Mouse (Mus musculus) intestine, embryonic 16.5 days (tissue): Measurements from ENCODE around the gene Dusp15. TPM values are rescaled to one million over a fixed set of nuclear protein-coding genes. Genes with fewer than 3 reads are reported as not detected.

ENCODE experiments used
- ATAC-seq: fragments of 200-750 bp; cut with Nextera tagmentation; 2 replicates; pipeline ENCODE4 v1.8.0; 2017; ENCODE audit warnings: moderate TSS enrichment, moderate library complexity
- H3K27ac ChIP-seq: fragments of 300-500 bp; sonication (generic); 2 replicates; pipeline ENCODE4 v1.5.1; 2014; ENCODE audit warnings: mild to moderate bottlenecking, low read length
- H3K27me3 ChIP-seq: fragments of 300-500 bp; sonication (generic); replicated peaks from 2 replicates; pipeline ENCODE4 v1.6.1; 2014; ENCODE audit warnings: low read length, control low read depth, mixed read lengths; ENCODE audit not compliant: control insufficient read depth, insufficient read depth
- H3K36me3 ChIP-seq: fragments of 300-500 bp; sonication (generic); 2 replicates; pipeline ENCODE4 v1.6.1; 2014; ENCODE audit warnings: low read length, control low read depth; ENCODE audit not compliant: control insufficient read depth, insufficient read depth
- H3K4me1 ChIP-seq: fragments of 300-500 bp; sonication (generic); 2 replicates; pipeline ENCODE4 v1.6.1; 2014; ENCODE audit warnings: low read length, control low read depth, mixed read lengths; ENCODE audit not compliant: control insufficient read depth, insufficient read depth
- H3K4me2 ChIP-seq: fragments of 300-500 bp; sonication (generic); 2 replicates; pipeline ENCODE4 v1.6.1; 2014; ENCODE audit warnings: low read depth, low read length, control low read depth
- H3K4me3 ChIP-seq: fragments of 300-500 bp; sonication (generic); 2 replicates; pipeline ENCODE4 v1.5.1; 2014; ENCODE audit warnings: mild to moderate bottlenecking, low read length
- H3K9ac ChIP-seq: fragments of 300-500 bp; sonication (generic); 2 replicates; pipeline ENCODE4 v1.6.1; 2014; ENCODE audit warnings: low read depth, low read length
- H3K9me3 ChIP-seq: fragments of 300-500 bp; sonication (generic); 2 replicates; pipeline ENCODE4 v1.6.1; 2016; ENCODE audit warnings: low read length, control low read depth; ENCODE audit not compliant: control insufficient read depth
- WGBS: fragments of 180-500 bp; shearing (Covaris S2); extraction: QIAGEN DNeasy Blood & Tissue Kit; methylation state at CpG from one replicate; pipeline ENCODE4 v1.1.7; 2014; 5-methylcytosine and 5-hydroxymethylcytosine counted together
- polyA plus RNA-seq: library from polyadenylated mRNA; unstranded; fragments of >200 nt; fragmentation: Nextera tagmentation; extraction: Ambion mirVana; gene quantifications from 2 replicates; pipeline ENCODE4 v1.2.1, GENCODE M21; 2015

The Dusp15 gene
- polyA plus RNA-seq, 1 experiment from 2014 or later = 0.13 TPM

DNA sequence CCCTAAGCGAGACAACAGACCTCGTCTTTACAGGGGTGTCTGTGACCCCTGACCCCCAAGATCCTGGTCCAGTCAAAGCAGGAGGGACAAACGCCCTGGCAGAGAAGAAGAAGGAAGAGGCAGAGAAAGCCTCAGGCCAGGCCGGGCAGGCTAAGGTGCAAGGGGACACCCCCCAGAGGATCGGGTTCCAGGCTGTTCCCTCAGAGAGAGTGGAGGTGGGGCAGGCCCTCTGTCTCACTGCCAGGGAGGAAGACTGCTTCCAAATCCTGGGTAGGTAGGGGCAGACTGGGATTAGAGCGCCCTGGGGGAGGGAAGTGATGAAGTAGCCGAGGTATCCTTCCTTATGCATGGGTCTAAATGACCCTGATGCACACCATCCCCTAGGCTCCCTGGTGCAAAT lies 38.0 kb downstream of the Dusp15 start:
- H3K36me3 ChIP-seq = no peaks in the 10 kb centered on the region
- no peak overlapping the region for H3K27ac ChIP-seq
- no peak overlapping the region for H3K4me3 ChIP-seq
- H3K9ac ChIP-seq = no peak overlapping the region
- ATAC-seq = no peak
- H3K4me2 ChIP-seq = no peak overlapping the region
- H3K4me1 ChIP-seq = peaks cover 2% of the 10 kb centered on the region; the same call in 1 of the 2 replicates
- WGBS = 27% methylated on average over 7 of the region's 7 CpGs
- peaks cover 30% of the 10 kb centered on the region for H3K27me3 ChIP-seq
- no peaks in the 10 kb centered on the region for H3K9me3 ChIP-seq

DNA sequence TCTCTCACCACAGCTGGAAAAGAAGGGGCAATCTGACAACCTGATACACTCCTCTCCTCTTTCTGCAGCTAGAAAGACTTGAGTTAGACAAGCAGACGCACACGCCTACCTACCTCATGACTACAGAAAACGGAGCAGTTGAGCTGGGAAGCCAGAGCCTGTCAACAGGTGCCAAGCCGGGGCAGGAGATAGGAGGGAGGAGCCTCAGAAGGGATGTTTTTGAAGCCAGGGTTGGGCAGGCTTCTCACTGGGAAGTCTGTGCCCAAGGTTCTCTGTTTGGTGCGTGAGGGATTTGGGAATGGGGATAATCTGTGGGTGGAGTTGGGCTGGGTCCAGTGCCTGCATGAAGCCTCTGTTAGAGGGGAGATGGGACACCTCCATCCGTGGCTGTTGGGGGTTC lies 40.1 kb downstream of the Dusp15 start:
- Histone ChIP-seq H3K36me3 (no peaks in the 10 kb centered on the region), H3K9ac (no peak overlapping the region), H3K27ac (no peak overlapping the region), H3K4me2 (no peak overlapping the region), H3K4me1 (peaks cover 4% of the 10 kb centered on the region; the same call in 1 of the 2 replicates), H3K9me3 (no peaks in the 10 kb centered on the region), H3K27me3 (peaks cover 30% of the 10 kb centered on the region), H3K4me3 (no peak overlapping the region)
- 29% methylated on average over 6 of the region's 6 CpGs for WGBS
- no peak for ATAC-seq

DNA sequence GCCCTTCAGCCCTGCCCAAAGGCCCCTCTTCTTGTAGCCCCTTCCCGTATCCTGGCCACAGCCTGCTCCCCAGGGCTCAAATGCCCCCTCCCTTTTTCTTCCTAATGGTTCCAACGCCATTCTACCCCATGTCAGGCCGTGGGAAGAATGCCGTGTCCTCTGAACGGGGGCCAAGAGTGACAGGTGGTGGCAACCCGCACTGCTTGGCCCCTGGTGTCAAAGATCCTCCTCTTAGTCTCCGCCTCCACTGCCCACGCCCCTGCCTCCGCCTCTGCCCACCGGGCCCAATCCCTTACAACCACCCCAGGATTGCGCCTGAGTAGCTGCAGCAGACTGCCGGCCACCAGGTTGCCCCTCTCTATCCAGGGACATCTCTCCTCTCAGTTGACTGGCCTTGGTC lies 40.5 kb downstream of the Dusp15 start, which contains the start of gene Mylk2:
Mylk2 (plus strand) TSS at position 322 of the 400 bp plus-strand sequence.
- Histone ChIP-seq H3K9me3 (no peaks in the 10 kb centered on the region), H3K4me2 (no peak within 1 kb of the TSS), H3K4me3 (no peak within 1 kb of the TSS), H3K9ac (no peak within 1 kb of the TSS), H3K36me3 (no peaks in the 10 kb centered on the region), H3K4me1 (peaks cover 5% of the 10 kb centered on the region; the same call in 1 of the 2 replicates), H3K27me3 (peaks cover 30% of the 10 kb centered on the region), H3K27ac (no peak within 1 kb of the TSS)
- WGBS = 20% methylated on average over 12 of the region's 12 CpGs
- no peak for ATAC-seq

DNA sequence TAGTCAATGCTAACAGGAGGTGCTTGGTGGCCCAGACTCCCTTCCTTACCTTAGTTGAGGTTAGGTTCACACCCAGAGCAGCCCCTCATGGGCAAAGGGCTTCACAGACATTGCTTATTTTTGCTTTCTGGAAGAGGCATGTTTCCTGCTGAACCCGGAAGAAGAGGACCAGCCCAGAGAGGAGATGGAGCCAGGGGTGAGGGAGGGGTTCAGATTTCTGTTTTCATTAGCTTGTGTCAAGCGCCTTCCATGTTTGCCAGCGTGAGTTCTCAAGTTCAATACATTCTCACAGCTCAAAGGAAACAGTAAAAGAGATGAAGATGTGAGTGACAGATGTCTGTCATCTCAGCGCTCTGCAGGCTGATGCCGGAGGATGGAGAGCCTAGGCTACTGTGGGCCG lies 41.6 kb downstream of the Dusp15 start:
- H3K4me2 ChIP-seq = no peak overlapping the region
- H3K9ac ChIP-seq = no peak overlapping the region
- no peaks in the 10 kb centered on the region for H3K36me3 ChIP-seq
- no peak overlapping the region for H3K27ac ChIP-seq
- peaks cover 30% of the 10 kb centered on the region for H3K27me3 ChIP-seq
- no peaks in the 10 kb centered on the region for H3K9me3 ChIP-seq
- ATAC-seq = no peak
- H3K4me3 ChIP-seq = no peak overlapping the region
- WGBS = 69% methylated on average over 6 of the region's 6 CpGs
- peaks cover 10% of the 10 kb centered on the region for H3K4me1 ChIP-seq

DNA sequence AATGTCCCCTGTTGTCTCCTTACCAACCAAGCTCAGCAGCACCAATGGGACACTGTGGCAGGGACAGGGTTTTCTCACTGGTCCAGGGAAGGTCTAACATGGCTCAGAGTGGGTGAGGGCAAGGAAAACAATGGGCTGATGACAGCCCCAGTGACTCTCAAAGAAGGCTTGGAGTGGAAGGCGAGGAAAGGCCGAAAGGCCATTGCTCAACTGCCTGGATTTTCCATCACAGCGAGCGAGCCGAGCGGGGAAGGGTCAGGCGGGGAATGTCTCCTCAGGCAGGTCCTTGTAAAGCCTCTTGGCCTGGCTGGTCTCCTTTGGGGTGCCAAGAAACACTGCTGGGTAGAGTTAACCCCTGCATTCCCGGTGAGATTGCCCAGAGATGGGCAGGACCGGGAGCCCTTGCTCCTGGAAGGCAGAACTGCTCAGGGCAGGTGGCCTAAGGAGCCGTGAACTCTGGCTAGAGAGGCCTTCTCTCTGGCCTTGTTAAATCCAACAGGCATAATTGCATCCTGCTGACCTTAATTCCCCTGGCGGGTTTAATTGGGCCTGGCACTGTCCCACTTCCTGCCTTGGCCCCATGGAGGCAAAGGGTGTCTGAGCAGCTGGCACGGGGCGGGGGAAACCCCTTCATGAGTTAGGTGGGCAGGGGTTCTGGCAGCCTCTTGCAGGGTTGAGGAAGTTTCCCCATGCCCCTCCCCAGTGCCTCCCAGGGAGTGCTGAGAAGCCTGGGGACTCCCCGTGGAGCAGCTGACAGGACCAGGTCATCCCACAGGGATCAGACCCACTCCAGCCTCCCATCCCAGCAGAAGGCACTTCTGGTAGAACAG lies 44.2 kb downstream of the Dusp15 start:
- H3K27me3 ChIP-seq = peaks cover 16% of the 10 kb centered on the region
- WGBS = 62% methylated on average over 14 of the region's 14 CpGs
- ATAC-seq = no peak

DNA sequence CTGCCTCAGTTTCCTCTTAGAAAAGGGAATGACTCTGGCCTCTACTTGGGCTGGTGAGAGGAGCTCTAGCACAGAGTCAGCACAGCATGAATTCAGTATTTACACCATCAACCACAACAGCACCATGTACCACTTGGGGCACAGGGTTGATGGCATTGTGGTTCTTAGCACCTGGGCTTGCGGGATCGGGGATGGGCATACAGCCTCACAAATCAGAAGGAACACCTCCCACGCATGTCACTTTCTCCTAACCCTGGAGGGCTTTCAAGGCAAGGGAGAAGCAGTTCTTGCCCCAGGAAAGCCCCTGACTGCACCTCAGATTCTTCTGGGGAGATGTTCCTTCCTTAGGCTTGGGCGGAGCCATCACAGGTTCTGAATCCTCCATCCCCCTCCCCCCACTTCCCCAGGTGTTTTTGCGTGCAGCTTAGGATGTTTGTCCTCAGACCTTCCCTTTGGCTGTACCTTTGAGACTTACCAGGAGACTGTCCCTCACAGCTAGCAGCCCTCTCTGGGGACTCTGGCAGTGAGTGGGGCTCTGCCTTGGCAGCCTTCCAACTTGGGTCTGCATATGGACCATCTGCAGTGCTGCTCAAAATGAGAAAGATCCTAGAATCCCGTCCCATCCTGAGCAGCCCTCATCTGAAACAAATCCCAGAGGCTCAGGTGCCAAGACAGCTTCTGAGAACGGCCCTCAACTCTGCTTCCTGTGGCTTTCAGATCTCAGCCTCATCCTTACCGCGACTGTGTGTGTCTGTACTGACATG lies 45.0 kb downstream of the Dusp15 start:
- peaks cover 8% of the 10 kb centered on the region for H3K27me3 ChIP-seq
- no peak overlapping the region for H3K9ac ChIP-seq
- no peak for ATAC-seq
- H3K4me1 ChIP-seq = peaks cover 8% of the 10 kb centered on the region; the same call in 1 of the 2 replicates
- H3K4me3 ChIP-seq = no peak overlapping the region
- no peaks in the 10 kb centered on the region for H3K36me3 ChIP-seq
- no peak overlapping the region for H3K27ac ChIP-seq
- H3K4me2 ChIP-seq = no peak overlapping the region
- no peaks in the 10 kb centered on the region for H3K9me3 ChIP-seq
- WGBS = 55% methylated on average over 9 of the region's 9 CpGs

More for the DNA sequence above, 44.2 kb downstream of the Dusp15 start:
- Histone ChIP-seq H3K36me3 (no peaks in the 10 kb centered on the region), H3K4me3 (no peak overlapping the region), H3K9me3 (no peaks in the 10 kb centered on the region), H3K9ac (no peak overlapping the region), H3K4me1 (peaks cover 8% of the 10 kb centered on the region; the same call in 1 of the 2 replicates), H3K27ac (no peak overlapping the region), H3K4me2 (no peak overlapping the region)

DNA sequence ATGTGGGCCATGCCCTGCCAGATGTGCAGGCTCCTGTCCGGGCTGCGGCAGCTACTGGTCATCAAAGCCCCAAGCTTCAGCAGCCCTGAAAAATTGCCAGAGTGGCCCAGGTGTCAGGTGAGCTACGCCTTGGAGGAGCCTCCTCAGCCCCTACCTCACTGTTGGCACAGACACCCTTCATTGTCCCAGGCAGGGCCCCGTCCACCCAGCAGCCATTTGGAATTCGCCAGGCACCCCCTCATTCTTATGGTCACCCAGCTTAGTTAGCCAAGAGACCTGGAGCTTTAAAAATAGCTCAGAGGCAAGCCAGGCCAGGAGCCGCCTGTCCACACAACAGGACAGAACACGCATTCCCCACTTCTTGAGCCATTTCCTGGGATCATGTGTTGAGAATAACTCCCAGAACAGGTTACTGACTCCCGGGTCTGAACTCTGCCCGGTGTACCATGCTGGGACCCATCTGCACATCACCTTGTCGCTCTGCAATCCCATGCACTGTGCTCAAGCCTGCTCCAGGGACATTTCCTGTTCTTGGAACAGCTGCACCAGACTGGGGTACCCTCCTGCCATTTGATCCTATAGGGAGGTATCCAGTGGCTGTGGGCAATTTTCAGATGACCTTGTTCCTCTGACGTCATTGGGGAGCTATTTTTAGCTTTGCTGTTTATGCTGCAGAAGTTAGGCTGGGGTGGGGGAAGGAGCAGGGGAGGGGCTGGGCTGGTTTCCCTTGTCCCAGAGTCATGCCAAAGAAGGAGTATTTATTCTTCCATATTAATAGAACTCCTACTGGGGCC lies 46.3 kb downstream of the Dusp15 start:
- Histone ChIP-seq H3K27me3 (no peaks in the 10 kb centered on the region), H3K36me3 (no peaks in the 10 kb centered on the region), H3K4me1 (peaks cover 8% of the 10 kb centered on the region; the same call in 1 of the 2 replicates), H3K9me3 (no peaks in the 10 kb centered on the region), H3K27ac (no peak overlapping the region), H3K4me2 (no peak overlapping the region), H3K9ac (no peak overlapping the region), H3K4me3 (no peak overlapping the region)
- ATAC-seq = 0 out of 2 replicates have a peak, but pooled peaks have one; percentile 21
- 48% methylated on average over 11 of the region's 11 CpGs for WGBS

DNA sequence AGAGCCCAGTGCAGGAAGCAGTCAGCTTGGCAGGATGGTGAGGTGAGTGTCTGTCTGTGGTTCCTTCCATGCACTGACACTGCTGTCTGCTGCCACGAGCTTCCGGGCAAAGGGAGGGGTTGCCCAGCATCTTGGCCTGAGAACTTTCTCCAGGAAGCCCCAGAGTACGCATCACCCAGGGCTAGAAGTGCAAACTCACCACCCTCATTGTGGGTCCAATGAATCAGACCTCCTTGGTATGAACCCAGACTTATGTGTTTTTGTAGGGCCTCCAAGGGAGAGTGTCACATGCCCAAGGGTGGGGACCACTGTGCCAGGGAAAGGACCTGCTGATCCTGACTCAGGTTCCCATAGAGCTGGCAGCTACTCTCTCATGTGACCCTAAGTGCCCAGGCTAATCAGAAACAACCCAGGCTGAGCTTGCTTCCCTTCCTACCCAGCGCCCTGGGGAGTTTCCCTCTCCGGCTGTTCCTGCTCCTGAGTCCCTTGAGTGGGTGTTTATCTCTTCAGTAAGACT lies 47.3 kb downstream of the Dusp15 start:
- ATAC-seq = no peak
- Histone ChIP-seq H3K4me3 (no peak overlapping the region), H3K27me3 (no peaks in the 10 kb centered on the region), H3K9ac (no peak overlapping the region), H3K4me1 (peaks cover 8% of the 10 kb centered on the region; the same call in 1 of the 2 replicates), H3K36me3 (no peaks in the 10 kb centered on the region), H3K4me2 (no peak overlapping the region), H3K9me3 (no peaks in the 10 kb centered on the region), H3K27ac (no peak overlapping the region)
- WGBS = 74% methylated on average over 5 of the region's 5 CpGs
